Mouse (Mus musculus): Measurements from ENCODE around the gene Gm12248. TPM values are rescaled to one million over a fixed set of nuclear protein-coding genes. Genes with fewer than 3 reads are reported as not detected.

The Gm12248 gene
- polyA plus RNA-seq, 1 experiment from 2014 or later, result not detected

GRCm38 (mm10) chr11:58021618-58022017, 71.3 kb downstream of the Gm12248 start:
- Histone ChIP-seq H3K9me3 (no peaks in the 10 kb centered on the region), H3K4me3 (no peak overlapping the region), H3K27me3 (ENCODE audit: poor library complexity, severe bottlenecking) (no peaks in the 10 kb centered on the region), H3K36me3 (replicated peaks) (peaks cover 9% of the 10 kb centered on the region), H3K27ac (no peak overlapping the region), H3K4me1 (peaks cover 29% of the 10 kb centered on the region)
- 70% methylated on average over 2 of the region's 2 CpGs for WGBS
- no peak for DNase-seq (ENCODE audit: extremely low spot score, low spot score)

- peaks cover 9% of the 10 kb centered on the region for H3K36me3 ChIP-seq (replicated peaks)
- no peaks in the 10 kb centered on the region for H3K9me3 ChIP-seq
- H3K27me3 ChIP-seq (ENCODE audit: poor library complexity, severe bottlenecking), result no peaks in the 10 kb centered on the region
- DNase-seq (ENCODE audit: extremely low spot score, low spot score), result no peak
- 73% methylated on average over 1 of the region's 1 CpGs for WGBS
- H3K4me3 ChIP-seq, result no peak overlapping the region
- peaks cover 29% of the 10 kb centered on the region for H3K4me1 ChIP-seq
- H3K27ac ChIP-seq, result no peak overlapping the region
These were observed 71.8 kb downstream of the Gm12248 start for GRCm38 (mm10) chr11:58021095-58021494.

GRCm38 (mm10) chr11:58018701-58019100, 74.2 kb downstream of the Gm12248 start:
- H3K36me3 ChIP-seq (replicated peaks), result peaks cover 9% of the 10 kb centered on the region

GRCm38 (mm10) chr11:58018287-58018686, 74.6 kb downstream of the Gm12248 start:
- Histone ChIP-seq H3K4me1 (peaks cover 33% of the 10 kb centered on the region), H3K4me3 (no peak overlapping the region), H3K27me3 (ENCODE audit: poor library complexity, severe bottlenecking) (no peaks in the 10 kb centered on the region), H3K36me3 (replicated peaks) (peaks cover 9% of the 10 kb centered on the region), H3K9me3 (no peaks in the 10 kb centered on the region), H3K27ac (no peak overlapping the region)
- WGBS, result 91% methylated on average over 2 of the region's 2 CpGs
- DNase-seq (ENCODE audit: extremely low spot score, low spot score), result no peak

More at GRCm38 (mm10) chr11:58018701-58019100, 74.2 kb downstream of the Gm12248 start:
- DNase-seq (ENCODE audit: extremely low spot score, low spot score), result no peak
- no peaks in the 10 kb centered on the region for H3K9me3 ChIP-seq
- H3K27ac ChIP-seq, result no peak overlapping the region
- peaks cover 33% of the 10 kb centered on the region for H3K4me1 ChIP-seq
- no peak overlapping the region for H3K4me3 ChIP-seq
- WGBS, result 93% methylated on average over 4 of the region's 4 CpGs
- H3K27me3 ChIP-seq (ENCODE audit: poor library complexity, severe bottlenecking), result no peaks in the 10 kb centered on the region

- no peaks in the 10 kb centered on the region for H3K9me3 ChIP-seq
- H3K27me3 ChIP-seq (ENCODE audit: poor library complexity, severe bottlenecking), result no peaks in the 10 kb centered on the region
- H3K36me3 ChIP-seq (replicated peaks), result peaks cover 9% of the 10 kb centered on the region
- no peak for DNase-seq (ENCODE audit: extremely low spot score, low spot score)
- 85% methylated on average over 1 of the region's 1 CpGs for WGBS
- H3K4me3 ChIP-seq, result no peak overlapping the region
- peaks cover 33% of the 10 kb centered on the region for H3K4me1 ChIP-seq
- no peak overlapping the region for H3K27ac ChIP-seq
These were observed 75.5 kb downstream of the Gm12248 start for GRCm38 (mm10) chr11:58017422-58017821.

GRCm38 (mm10) chr11:58016371-58016770, 76.6 kb downstream of the Gm12248 start:
- Histone ChIP-seq H3K9me3 (no peaks in the 10 kb centered on the region), H3K36me3 (replicated peaks) (peaks cover 9% of the 10 kb centered on the region), H3K27ac (no peak overlapping the region), H3K27me3 (ENCODE audit: poor library complexity, severe bottlenecking) (no peaks in the 10 kb centered on the region), H3K4me1 (peaks cover 38% of the 10 kb centered on the region), H3K4me3 (no peak overlapping the region)
- no peak for DNase-seq (ENCODE audit: extremely low spot score, low spot score)
- 71% methylated on average over 3 of the region's 3 CpGs for WGBS

GRCm38 (mm10) chr11:58015339-58015738, 77.6 kb downstream of the Gm12248 start:
- Histone ChIP-seq H3K27me3 (ENCODE audit: poor library complexity, severe bottlenecking) (no peaks in the 10 kb centered on the region), H3K36me3 (replicated peaks) (peaks cover 9% of the 10 kb centered on the region), H3K9me3 (no peaks in the 10 kb centered on the region), H3K27ac (no peak overlapping the region), H3K4me1 (peaks cover 44% of the 10 kb centered on the region), H3K4me3 (no peak overlapping the region)
- 78% methylated on average over 2 of the region's 2 CpGs for WGBS
- no peak for DNase-seq (ENCODE audit: extremely low spot score, low spot score)

- H3K27ac ChIP-seq, result no peak overlapping the region
- 82% methylated on average over 1 of the region's 1 CpGs for WGBS
These were observed 78.3 kb downstream of the Gm12248 start for GRCm38 (mm10) chr11:58014604-58015003.

More at GRCm38 (mm10) chr11:58014604-58015003, 78.3 kb downstream of the Gm12248 start:
- Histone ChIP-seq H3K9me3 (no peaks in the 10 kb centered on the region), H3K36me3 (replicated peaks) (peaks cover 3% of the 10 kb centered on the region; the same call in 1 of the 2 replicates), H3K4me3 (no peak overlapping the region), H3K4me1 (peaks cover 49% of the 10 kb centered on the region), H3K27me3 (ENCODE audit: poor library complexity, severe bottlenecking) (no peaks in the 10 kb centered on the region)
- DNase-seq (ENCODE audit: extremely low spot score, low spot score), result no peak

Other genes starting within 250 kb of the Gm12248 start
- gene Larp1, start 84.1 kb downstream of the Gm12248 start, polyA plus RNA-seq (2016; fragmentation: Nextera tagmentation; extraction: Ambion mirVana), result 17.3 and 18.6 TPM in 2 replicates
- 90.9 and 96.1 TPM in 2 replicates for gene Cnot8, start 11.0 kb upstream of the Gm12248 start, polyA plus RNA-seq (2016; fragmentation: Nextera tagmentation; extraction: Ambion mirVana)
- 38.6 and 39.5 TPM in 2 replicates for gene Gemin5, start 75.4 kb upstream of the Gm12248 start, polyA plus RNA-seq (2016; fragmentation: Nextera tagmentation; extraction: Ambion mirVana)
- 141 and 146 TPM in 2 replicates for gene Mrpl22, start 78.5 kb upstream of the Gm12248 start, polyA plus RNA-seq (2016; fragmentation: Nextera tagmentation; extraction: Ambion mirVana)
- 1.2 and 1.7 TPM in 2 replicates for gene Igtp, start 106.4 kb upstream of the Gm12248 start, polyA plus RNA-seq (2016; fragmentation: Nextera tagmentation; extraction: Ambion mirVana)
- gene Irgm2, start 106.5 kb upstream of the Gm12248 start, polyA plus RNA-seq (2016; fragmentation: Nextera tagmentation; extraction: Ambion mirVana), result 0.20 and 0.26 TPM in 2 replicates
- gene 4930438A08Rik, start 181.7 kb upstream of the Gm12248 start, polyA plus RNA-seq (2016; fragmentation: Nextera tagmentation; extraction: Ambion mirVana), result not detected in 2 replicates
- 27.1 and 30.9 TPM in 2 replicates for gene Zfp692, start 213.9 kb upstream of the Gm12248 start, polyA plus RNA-seq (2016; fragmentation: Nextera tagmentation; extraction: Ambion mirVana)
- gene Zfp672, start 237.2 kb upstream of the Gm12248 start, polyA plus RNA-seq (2016; fragmentation: Nextera tagmentation; extraction: Ambion mirVana), result 23.9 and 24.1 TPM in 2 replicates
- gene Sh3bp5l, start 237.6 kb upstream of the Gm12248 start, polyA plus RNA-seq (2016; fragmentation: Nextera tagmentation; extraction: Ambion mirVana), result 39.8 and 40.9 TPM in 2 replicates

Measured in forebrain, embryonic 10.5 days (tissue).